Mouse (Mus musculus) liver, postnatal 0 days (tissue): ENCODE measurements at regions not wholly inside any gene's neighbourhood (a gene's known extent, or its start where the extent isn't known, plus 50 kb on each side); places are given as distances from the start of the nearest gene placed in this dataset.

Experiments
- CTCF ChIP-seq: sonication (generic); IDR thresholded peaks from 2 replicates; pipeline ENCODE4 v1.5.1; 2016; ENCODE audit warnings: antibody characterized with exemption, low read depth
- EP300 ChIP-seq: IDR thresholded peaks from 2 replicates; pipeline ENCODE4 v1.6.1; 2016; ENCODE audit warnings: antibody characterized with exemption, low read depth, mild to moderate bottlenecking

- TF ChIP-seq CTCF (no peak), EP300 (no peak)
Observed at GRCm38 (mm10) chr4:56178844-56179481, 560.9 kb upstream of the Gm26657 start.
